Mouse (Mus musculus) ES-Bruce4 (cell line): ENCODE measurements at regions not wholly inside any gene's neighbourhood (a gene's known extent, or its start where the extent isn't known, plus 50 kb on each side); places are given as distances from the start of the nearest gene placed in this dataset.

ENCODE experiments used
- CTCF ChIP-seq: IDR thresholded peaks from one replicate; pipeline ENCODE4 v1.8.1; 2011; ENCODE audit warnings: low read depth, low read length
- EP300 ChIP-seq: IDR thresholded peaks from 2 replicates; pipeline ENCODE4 v1.6.1; 2011; ENCODE audit warnings: low read depth, low read length; ENCODE audit not compliant: insufficient read depth
- POLR2A ChIP-seq: IDR thresholded peaks from one replicate; pipeline ENCODE4 v1.8.1; 2011; ENCODE audit warnings: low read length; ENCODE audit not compliant: insufficient read depth

- no peak for TF ChIP-seq CTCF
- TF ChIP-seq EP300, result no peak
- TF ChIP-seq POLR2A, result no peak
These were observed 747.4 kb downstream of the Tlr4 start for GRCm38 (mm10) chr4:67574816-67575215.
